Mouse (Mus musculus): Measurements from ENCODE around the gene Lyrm4. TPM values are rescaled to one million over a fixed set of nuclear protein-coding genes. Genes with fewer than 3 reads are reported as not detected.

The Lyrm4 gene
- polyA plus RNA-seq, 1 experiment from 2014 or later = 39.3 TPM

- Histone ChIP-seq H3K9me3 (no peaks in the 10 kb centered on the region), H3K4me2 (no peak overlapping the region), H3K36me3 (peaks cover 6% of the 10 kb centered on the region; the same call in 1 of the 2 replicates), H3K4me1 (replicated peaks) (no peaks in the 10 kb centered on the region), H3K27me3 (no peaks in the 10 kb centered on the region), H3K9ac (no peak overlapping the region), H3K27ac (replicated peaks) (no peak overlapping the region), H3K4me3 (no peak overlapping the region)
- WGBS = 100% methylated on average over 2 of the region's 2 CpGs
- ATAC-seq (ENCODE audit: low FRiP score, low read depth) = no peak
These were observed 29.9 kb downstream of the Lyrm4 start for GRCm38 (mm10) chr13:36087427-36087826.

- Histone ChIP-seq H3K27me3 (no peaks in the 10 kb centered on the region), H3K9ac (no peak overlapping the region), H3K4me1 (replicated peaks) (no peaks in the 10 kb centered on the region), H3K9me3 (no peaks in the 10 kb centered on the region), H3K36me3 (0 out of 2 replicates have a peak, but pooled peaks cover 4% of the 10 kb centered on the region), H3K4me3 (no peak overlapping the region), H3K4me2 (no peak overlapping the region), H3K27ac (replicated peaks) (no peak overlapping the region)
- WGBS = 95% methylated on average over 5 of the region's 5 CpGs
- no peak for ATAC-seq (ENCODE audit: low FRiP score, low read depth)
These were observed 30.5 kb downstream of the Lyrm4 start for GRCm38 (mm10) chr13:36086608-36087391.

GRCm38 (mm10) chr13:36085971-36086370, 31.4 kb downstream of the Lyrm4 start:
- ATAC-seq (ENCODE audit: low FRiP score, low read depth) = no peak
- H3K4me3 ChIP-seq = no peak overlapping the region
- H3K27me3 ChIP-seq = no peaks in the 10 kb centered on the region
- H3K4me2 ChIP-seq = no peak overlapping the region
- H3K9ac ChIP-seq = no peak overlapping the region
- no peaks in the 10 kb centered on the region for H3K9me3 ChIP-seq
- H3K4me1 ChIP-seq (replicated peaks) = no peaks in the 10 kb centered on the region
- H3K27ac ChIP-seq (replicated peaks) = no peak overlapping the region
- 0 out of 2 replicates have a peak, but pooled peaks cover 4% of the 10 kb centered on the region for H3K36me3 ChIP-seq
- WGBS = 77% methylated on average over 3 of the region's 3 CpGs

- ATAC-seq (ENCODE audit: low FRiP score, low read depth) = no peak
- Histone ChIP-seq H3K9me3 (no peaks in the 10 kb centered on the region), H3K27me3 (no peaks in the 10 kb centered on the region), H3K4me3 (no peak overlapping the region), H3K4me2 (no peak overlapping the region), H3K36me3 (0 out of 2 replicates have a peak, but pooled peaks cover 4% of the 10 kb centered on the region), H3K27ac (replicated peaks) (no peak overlapping the region), H3K9ac (no peak overlapping the region), H3K4me1 (replicated peaks) (no peaks in the 10 kb centered on the region)
- WGBS = 90% methylated on average over 3 of the region's 3 CpGs
These were observed 32.6 kb downstream of the Lyrm4 start for GRCm38 (mm10) chr13:36084701-36085100.

- H3K27me3 ChIP-seq = no peaks in the 10 kb centered on the region
- no peaks in the 10 kb centered on the region for H3K9me3 ChIP-seq
- H3K9ac ChIP-seq = no peak overlapping the region
- no peaks in the 10 kb centered on the region for H3K4me1 ChIP-seq (replicated peaks)
- ATAC-seq (ENCODE audit: low FRiP score, low read depth) = no peak
- H3K36me3 ChIP-seq = 0 out of 2 replicates have a peak, but pooled peaks cover 4% of the 10 kb centered on the region
- WGBS = 93% methylated on average over 3 of the region's 3 CpGs
- H3K4me2 ChIP-seq = no peak overlapping the region
- H3K4me3 ChIP-seq = no peak overlapping the region
- H3K27ac ChIP-seq (replicated peaks) = no peak overlapping the region
These were observed 35.7 kb downstream of the Lyrm4 start for GRCm38 (mm10) chr13:36081591-36081990.

GRCm38 (mm10) chr13:36074484-36074883, 42.8 kb downstream of the Lyrm4 start:
- no peaks in the 10 kb centered on the region for H3K4me1 ChIP-seq (replicated peaks)
- no peak overlapping the region for H3K4me3 ChIP-seq
- H3K36me3 ChIP-seq = no peaks in the 10 kb centered on the region
- H3K27me3 ChIP-seq = no peaks in the 10 kb centered on the region
- no peak overlapping the region for H3K9ac ChIP-seq
- no peaks in the 10 kb centered on the region for H3K9me3 ChIP-seq
- H3K27ac ChIP-seq (replicated peaks) = no peak overlapping the region
- WGBS = 87% methylated on average over 3 of the region's 3 CpGs
- ATAC-seq (ENCODE audit: low FRiP score, low read depth) = no peak
- no peak overlapping the region for H3K4me2 ChIP-seq

GRCm38 (mm10) chr13:36066676-36067075, 50.6 kb downstream of the Lyrm4 start:
- H3K4me2 ChIP-seq = no peak overlapping the region

GRCm38 (mm10) chr13:36057489-36057888, 59.8 kb downstream of the Lyrm4 start:
- H3K4me3 ChIP-seq = no peak overlapping the region
- H3K9ac ChIP-seq = no peak overlapping the region
- no peak for ATAC-seq (ENCODE audit: low FRiP score, low read depth)
- 84% methylated on average over 2 of the region's 2 CpGs for WGBS
- no peaks in the 10 kb centered on the region for H3K9me3 ChIP-seq
- no peaks in the 10 kb centered on the region for H3K27me3 ChIP-seq
- H3K4me1 ChIP-seq (replicated peaks) = no peaks in the 10 kb centered on the region
- H3K27ac ChIP-seq (replicated peaks) = no peak overlapping the region
- H3K4me2 ChIP-seq = no peak overlapping the region
- H3K36me3 ChIP-seq = no peaks in the 10 kb centered on the region

More at GRCm38 (mm10) chr13:36066676-36067075, 50.6 kb downstream of the Lyrm4 start:
- no peaks in the 10 kb centered on the region for H3K36me3 ChIP-seq
- no peaks in the 10 kb centered on the region for H3K9me3 ChIP-seq
- WGBS = 83% methylated on average over 2 of the region's 2 CpGs
- ATAC-seq (ENCODE audit: low FRiP score, low read depth) = no peak
- H3K9ac ChIP-seq = no peak overlapping the region
- H3K4me3 ChIP-seq = no peak overlapping the region
- no peaks in the 10 kb centered on the region for H3K4me1 ChIP-seq (replicated peaks)
- H3K27ac ChIP-seq (replicated peaks) = no peak overlapping the region
- H3K27me3 ChIP-seq = no peaks in the 10 kb centered on the region

GRCm38 (mm10) chr13:36056925-36057324, 60.4 kb downstream of the Lyrm4 start:
- Histone ChIP-seq H3K9me3 (no peaks in the 10 kb centered on the region), H3K27me3 (no peaks in the 10 kb centered on the region), H3K4me2 (no peak overlapping the region), H3K36me3 (no peaks in the 10 kb centered on the region), H3K27ac (replicated peaks) (no peak overlapping the region), H3K4me3 (no peak overlapping the region), H3K9ac (no peak overlapping the region), H3K4me1 (replicated peaks) (no peaks in the 10 kb centered on the region)
- 95% methylated on average over 4 of the region's 4 CpGs for WGBS
- no peak for ATAC-seq (ENCODE audit: low FRiP score, low read depth)

- 86% methylated on average over 1 of the region's 1 CpGs for WGBS
- no peaks in the 10 kb centered on the region for H3K27me3 ChIP-seq
These were observed 60.8 kb downstream of the Lyrm4 start for GRCm38 (mm10) chr13:36056509-36056908.

GRCm38 (mm10) chr13:36035528-36035927, 81.8 kb downstream of the Lyrm4 start:
- no peak overlapping the region for H3K4me3 ChIP-seq
- ATAC-seq (ENCODE audit: low FRiP score, low read depth) = no peak
- no peaks in the 10 kb centered on the region for H3K36me3 ChIP-seq
- no peaks in the 10 kb centered on the region for H3K27me3 ChIP-seq
- H3K9me3 ChIP-seq = no peaks in the 10 kb centered on the region
- H3K4me2 ChIP-seq = no peak overlapping the region
- no peaks in the 10 kb centered on the region for H3K4me1 ChIP-seq (replicated peaks)
- H3K27ac ChIP-seq (replicated peaks) = no peak overlapping the region
- H3K9ac ChIP-seq = no peak overlapping the region
- 91% methylated on average over 4 of the region's 4 CpGs for WGBS

More at GRCm38 (mm10) chr13:36056509-36056908, 60.8 kb downstream of the Lyrm4 start:
- H3K4me3 ChIP-seq = no peak overlapping the region
- no peaks in the 10 kb centered on the region for H3K9me3 ChIP-seq
- H3K36me3 ChIP-seq = no peaks in the 10 kb centered on the region
- H3K4me2 ChIP-seq = no peak overlapping the region
- no peak for ATAC-seq (ENCODE audit: low FRiP score, low read depth)
- H3K9ac ChIP-seq = no peak overlapping the region
- no peaks in the 10 kb centered on the region for H3K4me1 ChIP-seq (replicated peaks)
- no peak overlapping the region for H3K27ac ChIP-seq (replicated peaks)

GRCm38 (mm10) chr13:36031959-36032358, 85.4 kb downstream of the Lyrm4 start:
- H3K36me3 ChIP-seq = no peaks in the 10 kb centered on the region
- H3K9me3 ChIP-seq = no peaks in the 10 kb centered on the region
- no peak overlapping the region for H3K4me2 ChIP-seq
- 86% methylated on average over 9 of the region's 9 CpGs for WGBS
- H3K27me3 ChIP-seq = no peaks in the 10 kb centered on the region
- no peak for ATAC-seq (ENCODE audit: low FRiP score, low read depth)
- no peak overlapping the region for H3K27ac ChIP-seq (replicated peaks)
- no peaks in the 10 kb centered on the region for H3K4me1 ChIP-seq (replicated peaks)
- H3K9ac ChIP-seq = no peak overlapping the region
- H3K4me3 ChIP-seq = no peak overlapping the region
